Mouse (Mus musculus) neural tube, embryonic 15.5 days (tissue): Measurements from ENCODE around the gene Tspan4. TPM values are rescaled to one million over a fixed set of nuclear protein-coding genes. Genes with fewer than 3 reads are reported as not detected.

Experiments used
- ATAC-seq: fragments of 200-750 bp; cut with Nextera tagmentation; 2 replicates; pipeline ENCODE4 v1.8.0; 2017; ENCODE audit warnings: mild to moderate bottlenecking, moderate TSS enrichment, moderate library complexity; ENCODE audit not compliant: low FRiP score
- H3K27ac ChIP-seq: fragments of 300-500 bp; sonication (generic); replicated peaks from 2 replicates; pipeline ENCODE4 v1.5.1; 2015; ENCODE audit warnings: mild to moderate bottlenecking, inconsistent platforms
- H3K27me3 ChIP-seq: fragments of 300-500 bp; sonication (generic); replicated peaks from 2 replicates; pipeline ENCODE4 v1.6.1; 2015; ENCODE audit warnings: inconsistent platforms
- H3K36me3 ChIP-seq: fragments of 300-500 bp; sonication (generic); 2 replicates; pipeline ENCODE4 v1.6.1; 2015; ENCODE audit warnings: inconsistent platforms
- H3K4me1 ChIP-seq: fragments of 300-500 bp; sonication (generic); 2 replicates; pipeline ENCODE4 v1.6.1; 2015; ENCODE audit warnings: inconsistent platforms
- H3K4me2 ChIP-seq: fragments of 300-500 bp; sonication (generic); 2 replicates; pipeline ENCODE4 v1.6.1; 2015; ENCODE audit warnings: inconsistent platforms, mild to moderate bottlenecking, moderate library complexity
- H3K4me3 ChIP-seq: fragments of 300-500 bp; sonication (generic); replicated peaks from 2 replicates; pipeline ENCODE4 v1.5.1; 2015; ENCODE audit warnings: mild to moderate bottlenecking, inconsistent platforms
- H3K9ac ChIP-seq: fragments of 300-500 bp; sonication (generic); replicated peaks from 2 replicates; pipeline ENCODE4 v1.6.1; 2015; ENCODE audit warnings: mild to moderate bottlenecking, inconsistent platforms
- H3K9me3 ChIP-seq: fragments of 300-500 bp; sonication (generic); replicated peaks from 2 replicates; pipeline ENCODE4 v1.6.1; 2016; ENCODE audit warnings: inconsistent platforms
- WGBS: fragments of 180-500 bp; shearing (Covaris S2); methylation state at CpG from one replicate; pipeline ENCODE4 v1.1.7; 2015; ENCODE audit warnings: mixed read lengths; 5-methylcytosine and 5-hydroxymethylcytosine counted together
- polyA plus RNA-seq: library from polyadenylated mRNA; unstranded; fragments of >200 nt; fragmentation: Nextera tagmentation; extraction: Ambion mirVana; gene quantifications from 2 replicates; pipeline ENCODE4 v1.2.1, GENCODE M21; 2015

Tspan4 gene
- polyA plus RNA-seq, 1 experiment from 2014 or later, result 77.3 TPM

- no peak overlapping the region for H3K27ac ChIP-seq
- peaks cover 49% of the 10 kb centered on the region for H3K4me1 ChIP-seq
- ATAC-seq, result no peak
- peak overlapping the region; percentile 62 for H3K4me3 ChIP-seq
- H3K36me3 ChIP-seq, result no peaks in the 10 kb centered on the region
- 0 out of 2 replicates have a peak, but pooled peaks cover 7% of the 10 kb centered on the region for H3K27me3 ChIP-seq
- H3K4me2 ChIP-seq, result peak overlapping the region; percentile 80
- WGBS, result 80% methylated on average over 6 of the region's 6 CpGs
- no peaks in the 10 kb centered on the region for H3K9me3 ChIP-seq
- H3K9ac ChIP-seq, result peak overlapping the region; percentile 31; the same call in 1 of the 2 replicates
Observed at GRCm38 (mm10) chr7:141483114-141483653, 8.1 kb downstream of the Tspan4 start.

- H3K27ac ChIP-seq, result no peak overlapping the region
Observed at GRCm38 (mm10) chr7:141484186-141485120, 9.4 kb downstream of the Tspan4 start.

GRCm38 (mm10) chr7:141485186-141485585, 10.1 kb downstream of the Tspan4 start:
- Histone ChIP-seq H3K4me1 (peaks cover 49% of the 10 kb centered on the region), H3K27me3 (0 out of 2 replicates have a peak, but pooled peaks cover 5% of the 10 kb centered on the region), H3K4me2 (no peak overlapping the region), H3K9me3 (no peaks in the 10 kb centered on the region), H3K27ac (no peak overlapping the region), H3K9ac (no peak overlapping the region), H3K4me3 (no peak overlapping the region), H3K36me3 (no peaks in the 10 kb centered on the region)
- no peak for ATAC-seq
- 58% methylated on average over 2 of the region's 2 CpGs for WGBS

More at GRCm38 (mm10) chr7:141484186-141485120, 9.4 kb downstream of the Tspan4 start:
- Histone ChIP-seq H3K4me3 (no peak overlapping the region), H3K4me1 (peaks cover 49% of the 10 kb centered on the region), H3K9me3 (no peaks in the 10 kb centered on the region), H3K27me3 (0 out of 2 replicates have a peak, but pooled peaks cover 7% of the 10 kb centered on the region), H3K4me2 (peak overlapping the region; percentile 80), H3K9ac (no peak overlapping the region; the same call in 1 of the 2 replicates), H3K36me3 (no peaks in the 10 kb centered on the region)
- no peak for ATAC-seq
- 69% methylated on average over 5 of the region's 5 CpGs for WGBS

- no peak overlapping the region for H3K27ac ChIP-seq
- H3K27me3 ChIP-seq, result 0 out of 2 replicates have a peak, but pooled peaks cover 5% of the 10 kb centered on the region
- H3K4me2 ChIP-seq, result no peak overlapping the region
- ATAC-seq, result no peak
- no peak overlapping the region for H3K9ac ChIP-seq
- peaks cover 46% of the 10 kb centered on the region for H3K4me1 ChIP-seq
- H3K9me3 ChIP-seq, result no peaks in the 10 kb centered on the region
- no peaks in the 10 kb centered on the region for H3K36me3 ChIP-seq
- 82% methylated on average over 2 of the region's 2 CpGs for WGBS
- no peak overlapping the region for H3K4me3 ChIP-seq
Observed at GRCm38 (mm10) chr7:141485606-141486005, 10.6 kb downstream of the Tspan4 start.

GRCm38 (mm10) chr7:141486239-141486638, 11.2 kb downstream of the Tspan4 start:
- Histone ChIP-seq H3K4me1 (peaks cover 39% of the 10 kb centered on the region), H3K27ac (no peak overlapping the region), H3K4me2 (no peak overlapping the region), H3K9ac (no peak overlapping the region), H3K9me3 (no peaks in the 10 kb centered on the region), H3K4me3 (no peak overlapping the region), H3K27me3 (0 out of 2 replicates have a peak, but pooled peaks cover 5% of the 10 kb centered on the region), H3K36me3 (peaks cover 3% of the 10 kb centered on the region)
- WGBS, result 93% methylated on average over 1 of the region's 1 CpGs
- no peak for ATAC-seq

GRCm38 (mm10) chr7:141487141-141487540, 12.1 kb downstream of the Tspan4 start:
- WGBS, result 64% methylated on average over 7 of the region's 7 CpGs
- no peak overlapping the region for H3K9ac ChIP-seq
- peaks cover 12% of the 10 kb centered on the region for H3K36me3 ChIP-seq
- no peak overlapping the region for H3K4me2 ChIP-seq
- no peak overlapping the region for H3K27ac ChIP-seq
- no peaks in the 10 kb centered on the region for H3K9me3 ChIP-seq
- peaks cover 34% of the 10 kb centered on the region for H3K4me1 ChIP-seq
- no peak for ATAC-seq
- 0 out of 2 replicates have a peak, but pooled peaks cover 5% of the 10 kb centered on the region for H3K27me3 ChIP-seq
- H3K4me3 ChIP-seq, result no peak overlapping the region

- no peaks in the 10 kb centered on the region for H3K27me3 ChIP-seq
- H3K4me2 ChIP-seq, result no peak overlapping the region
- H3K4me1 ChIP-seq, result no peaks in the 10 kb centered on the region
- peaks cover 38% of the 10 kb centered on the region for H3K36me3 ChIP-seq
- WGBS, result 83% methylated on average over 2 of the region's 2 CpGs
- no peak for ATAC-seq
- no peaks in the 10 kb centered on the region for H3K9me3 ChIP-seq
- no peak overlapping the region for H3K4me3 ChIP-seq
- no peak overlapping the region for H3K27ac ChIP-seq
- no peak overlapping the region for H3K9ac ChIP-seq
Observed at GRCm38 (mm10) chr7:141491151-141491550, 16.1 kb downstream of the Tspan4 start.

GRCm38 (mm10) chr7:141492738-141493137, 17.7 kb downstream of the Tspan4 start:
- H3K36me3 ChIP-seq, result peaks cover 42% of the 10 kb centered on the region
- no peak overlapping the region for H3K27ac ChIP-seq
- 92% methylated on average over 5 of the region's 5 CpGs for WGBS

GRCm38 (mm10) chr7:141493729-141494128, 18.7 kb downstream of the Tspan4 start:
- Histone ChIP-seq H3K4me2 (no peak overlapping the region), H3K27ac (no peak overlapping the region), H3K36me3 (peaks cover 52% of the 10 kb centered on the region), H3K9me3 (no peaks in the 10 kb centered on the region), H3K9ac (no peak overlapping the region), H3K4me3 (no peak overlapping the region), H3K27me3 (no peaks in the 10 kb centered on the region), H3K4me1 (no peaks in the 10 kb centered on the region)
- ATAC-seq, result no peak
- 90% methylated on average over 1 of the region's 1 CpGs for WGBS

More at GRCm38 (mm10) chr7:141492738-141493137, 17.7 kb downstream of the Tspan4 start:
- no peaks in the 10 kb centered on the region for H3K27me3 ChIP-seq
- ATAC-seq, result no peak
- H3K4me3 ChIP-seq, result no peak overlapping the region
- no peaks in the 10 kb centered on the region for H3K4me1 ChIP-seq
- no peak overlapping the region for H3K4me2 ChIP-seq
- no peak overlapping the region for H3K9ac ChIP-seq
- no peaks in the 10 kb centered on the region for H3K9me3 ChIP-seq

GRCm38 (mm10) chr7:141495379-141495778, 20.3 kb downstream of the Tspan4 start:
- no peaks in the 10 kb centered on the region for H3K4me1 ChIP-seq
- no peak overlapping the region for H3K4me3 ChIP-seq
- H3K27me3 ChIP-seq, result no peaks in the 10 kb centered on the region
- H3K36me3 ChIP-seq, result peaks cover 58% of the 10 kb centered on the region
- no peak overlapping the region for H3K4me2 ChIP-seq
- WGBS, result 88% methylated on average over 2 of the region's 2 CpGs
- ATAC-seq, result no peak
- no peak overlapping the region for H3K9ac ChIP-seq
- H3K27ac ChIP-seq, result no peak overlapping the region
- H3K9me3 ChIP-seq, result no peaks in the 10 kb centered on the region

GRCm38 (mm10) chr7:141495940-141496339, 20.9 kb downstream of the Tspan4 start:
- no peak for ATAC-seq
- WGBS, result 93% methylated on average over 4 of the region's 4 CpGs
- Histone ChIP-seq H3K36me3 (peaks cover 58% of the 10 kb centered on the region), H3K9ac (no peak overlapping the region), H3K27ac (no peak overlapping the region), H3K9me3 (no peaks in the 10 kb centered on the region), H3K27me3 (no peaks in the 10 kb centered on the region), H3K4me1 (no peaks in the 10 kb centered on the region), H3K4me2 (no peak overlapping the region), H3K4me3 (no peak overlapping the region)

- Histone ChIP-seq H3K27me3 (no peaks in the 10 kb centered on the region), H3K4me1 (no peaks in the 10 kb centered on the region), H3K9ac (no peak overlapping the region), H3K4me2 (no peak overlapping the region), H3K27ac (no peak overlapping the region), H3K4me3 (no peak overlapping the region), H3K36me3 (peaks cover 48% of the 10 kb centered on the region), H3K9me3 (no peaks in the 10 kb centered on the region)
- WGBS, result 98% methylated on average over 3 of the region's 3 CpGs
- ATAC-seq, result no peak
Observed at GRCm38 (mm10) chr7:141497600-141497999, 22.6 kb downstream of the Tspan4 start.
